Mouse (Mus musculus) small intestine, adult 2 months (tissue): ENCODE results near the gene Jun.

Source experiments
- CTCF ChIP-seq: fragments of 200-500 bp; IDR thresholded peaks from 2 replicates; pipeline ENCODE4 v1.5.1; 2012; ENCODE audit warnings: low read depth, mild to moderate bottlenecking, control low read depth, inconsistent platforms, low read length, moderate library complexity, mixed read lengths; ENCODE audit not compliant: insufficient replicate concordance, insufficient read length; ENCODE audit errors: extremely low read depth
- POLR2A ChIP-seq: fragments of 200-500 bp; IDR thresholded peaks from 2 replicates; pipeline ENCODE4 v1.6.1; 2012; ENCODE audit warnings: low read depth, mild to moderate bottlenecking, control low read depth, inconsistent platforms, low read length, moderate library complexity

- no peak for TF ChIP-seq CTCF
- TF ChIP-seq POLR2A = no peak
Measured at GRCm38 (mm10) chr4:95048021-95048730, 3.8 kb downstream of the Jun start.
